Comparison of ENCODE assay signal across 29 mouse cellular contexts in the genomic region with DNA sequence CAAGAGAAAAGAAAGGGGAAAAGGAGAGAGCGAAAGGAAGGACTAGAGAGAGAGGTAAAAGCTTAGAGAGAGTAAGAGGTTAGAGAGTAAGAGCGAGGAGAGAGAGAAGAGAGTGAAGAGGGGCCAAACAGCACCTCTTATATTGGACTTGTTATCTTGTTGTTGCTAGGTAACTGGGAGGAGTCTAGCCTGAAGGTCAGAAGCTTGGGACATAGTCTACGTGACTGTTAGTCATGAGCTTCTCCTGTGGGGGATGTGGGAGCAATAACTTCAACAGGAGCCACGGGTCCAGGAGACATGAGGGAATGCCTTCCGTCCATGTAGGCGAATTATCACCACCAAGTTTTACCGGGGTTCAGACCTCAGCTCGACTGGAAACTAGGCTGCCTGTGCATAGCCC.
"Had no signal": no experiment of that assay in that cellular context is flagged by ENCODE, and none has a peak within 500 bp of the region (broad histone marks: within the 10 kb centered on the region; RNA-seq: fewer than 3 reads in every experiment).

No protein-coding gene starts in this region.

- DNase-seq: heart, postnatal 10 days; heart, postnatal 14 days; heart, postnatal 36 days; heart, postnatal 4 days; kidney, adult 11 months; kidney, adult 18-20 months; kidney, adult 2 months; kidney, adult 8-10 months; kidney, adult 9 months; kidney, postnatal 10 days; kidney, postnatal 14 days; kidney, postnatal 25 days; kidney, postnatal 36 days; kidney, postnatal 4 days; layer of hippocampus, adult 9-11 months; layer of hippocampus, postnatal 36 days had no signal

- H3K9me3 ChIP-seq: heart, embryonic 15.5 days; hindbrain, embryonic 15.5 days; intestine, embryonic 15.5 days had no signal

- H3K27ac ChIP-seq: heart, embryonic 13.5 days; heart, embryonic 15.5 days; hindbrain, embryonic 10.5 days; hindbrain, embryonic 12.5 days; hindbrain, embryonic 13.5 days; hindbrain, embryonic 14.5 days; hindbrain, embryonic 15.5 days; hindbrain, postnatal 0 days; intestine, embryonic 15.5 days; kidney, embryonic 15.5 days; kidney, postnatal 0 days; layer of hippocampus, adult 2 months had no signal

- H3K4me3 ChIP-seq: heart, embryonic 12.5 days; heart, embryonic 13.5 days; heart, embryonic 15.5 days; hindbrain, embryonic 10.5 days; hindbrain, embryonic 12.5 days; hindbrain, embryonic 13.5 days; hindbrain, embryonic 15.5 days; intestine, embryonic 15.5 days; kidney, embryonic 15.5 days; layer of hippocampus, adult 2 months had no signal

- H3K27me3 ChIP-seq: heart, embryonic 12.5 days; heart, embryonic 13.5 days; heart, embryonic 15.5 days; hindbrain, embryonic 12.5 days; hindbrain, embryonic 13.5 days; hindbrain, embryonic 15.5 days; intestine, embryonic 15.5 days; kidney, embryonic 15.5 days had no signal

- H3K36me3 ChIP-seq: heart, embryonic 12.5 days; heart, embryonic 15.5 days; hindbrain, embryonic 10.5 days; hindbrain, embryonic 12.5 days; hindbrain, embryonic 15.5 days; intestine, embryonic 15.5 days; kidney, embryonic 15.5 days had no signal
